Mouse (Mus musculus) embryonic facial prominence, embryonic 12.5 days (tissue): ENCODE results near the gene Smpd3. TPM values are rescaled to one million over a fixed set of nuclear protein-coding genes. Genes with fewer than 3 reads are reported as not detected.
A peak's percentile ranks its signal among the peaks of the same experiment; 100 is the strongest.
"Not testable (repeated sequence)": the region's sequence is repeated elsewhere in the genome, so short reads cannot be mapped to it uniquely, and the experiment has no call there.

ENCODE experiments used
- ATAC-seq: fragments of 200-750 bp; cut with Nextera tagmentation; 2 replicates; pipeline ENCODE4 v1.8.0; 2017; ENCODE audit not compliant: insufficient number of reproducible peaks, insufficient read depth, low FRiP score, low TSS enrichment
- H3K27ac ChIP-seq: fragments of 300-500 bp; sonication (generic); 2 replicates; pipeline ENCODE4 v1.5.1; 2016; ENCODE audit warnings: mild to moderate bottlenecking
- H3K27me3 ChIP-seq: fragments of 300-500 bp; sonication (generic); 2 replicates; pipeline ENCODE4 v1.6.1; 2016; ENCODE audit warnings: mild to moderate bottlenecking, moderate library complexity
- H3K36me3 ChIP-seq: fragments of 300-500 bp; sonication (generic); 2 replicates; pipeline ENCODE4 v1.6.1; 2016; ENCODE audit warnings: mild to moderate bottlenecking
- H3K4me1 ChIP-seq: fragments of 300-500 bp; sonication (generic); 2 replicates; pipeline ENCODE4 v1.6.1; 2016
- H3K4me2 ChIP-seq: fragments of 300-500 bp; sonication (generic); replicated peaks from 2 replicates; pipeline ENCODE4 v1.6.1; 2016; ENCODE audit warnings: mild to moderate bottlenecking, moderate library complexity
- H3K4me3 ChIP-seq: fragments of 300-500 bp; sonication (generic); 2 replicates; pipeline ENCODE4 v1.5.1; 2016; ENCODE audit warnings: mild to moderate bottlenecking
- H3K9ac ChIP-seq: fragments of 300-500 bp; sonication (generic); 2 replicates; pipeline ENCODE4 v1.6.1; 2016; ENCODE audit warnings: mild to moderate bottlenecking, moderate library complexity
- H3K9me3 ChIP-seq: fragments of 300-500 bp; sonication (generic); 2 replicates; pipeline ENCODE4 v1.6.1; 2016; ENCODE audit warnings: mild to moderate bottlenecking, moderate library complexity
- WGBS: fragments of 180-500 bp; shearing (Covaris S2); methylation state at CpG from one replicate; pipeline ENCODE4 v1.1.7; 2016; 5-methylcytosine and 5-hydroxymethylcytosine counted together
- polyA plus RNA-seq: library from polyadenylated mRNA; unstranded; fragments of >200 nt; fragmentation: Nextera tagmentation; extraction: Ambion mirVana; gene quantifications from 2 replicates; pipeline ENCODE4 v1.2.1, GENCODE M21; 2016

Smpd3 gene
- polyA plus RNA-seq, 1 experiment from 2014 or later: 4.4 TPM

DNA sequence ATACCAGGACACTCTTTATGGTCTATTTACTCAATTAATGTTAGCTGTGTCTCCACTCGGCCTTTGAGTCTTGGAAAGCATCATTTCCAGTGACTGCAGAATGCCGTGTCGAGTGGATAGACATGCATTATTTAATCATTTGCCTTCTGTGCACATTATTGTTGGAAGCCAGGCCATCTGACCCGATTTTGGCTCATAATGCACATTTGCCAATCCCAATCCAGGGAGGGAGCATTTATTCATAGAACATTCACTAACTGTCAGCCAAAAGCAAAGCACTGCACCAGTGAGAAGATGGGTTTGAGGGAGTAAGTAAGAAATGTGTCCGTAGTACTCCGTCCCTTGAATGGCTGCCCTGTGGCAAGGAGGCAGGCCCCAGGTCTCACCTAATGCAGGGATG lies 17.8 kb downstream of the Smpd3 start:
- Histone ChIP-seq H3K4me3 (no peak overlapping the region), H3K9me3 (no peaks in the 10 kb centered on the region), H3K4me1 (no peaks in the 10 kb centered on the region), H3K9ac (no peak overlapping the region), H3K27ac (no peak overlapping the region), H3K4me2 (no peak overlapping the region), H3K36me3 (no peaks in the 10 kb centered on the region), H3K27me3 (0 out of 2 replicates have a peak, but pooled peaks cover 4% of the 10 kb centered on the region)
- 75% methylated on average over 6 of the region's 6 CpGs for WGBS
- ATAC-seq: no peak

- 80% methylated on average over 4 of the region's 4 CpGs for WGBS
Observed at GRCm38 (mm10) chr8:106317091-106317490, 20.7 kb downstream of the Smpd3 start.

DNA sequence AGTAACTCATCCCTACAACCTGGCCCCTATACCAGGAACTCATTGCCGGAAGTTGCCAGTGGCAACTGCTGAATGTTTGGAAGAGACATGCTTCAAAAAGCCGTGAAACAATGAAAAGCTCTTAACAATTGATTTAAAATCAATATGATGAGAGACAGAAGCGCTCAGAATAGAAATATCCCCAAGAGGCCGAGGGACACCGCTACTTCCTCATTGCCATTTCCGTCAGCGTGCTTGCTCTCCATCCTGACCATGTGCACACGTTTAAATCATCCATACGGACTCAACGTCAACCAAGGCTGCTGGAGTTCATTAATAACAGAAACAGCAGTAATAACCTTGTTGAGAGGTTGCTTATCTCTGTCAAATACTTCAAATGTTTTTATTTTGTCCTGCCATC lies 21.3 kb downstream of the Smpd3 start:
- H3K36me3 ChIP-seq: no peaks in the 10 kb centered on the region
- no peaks in the 10 kb centered on the region for H3K4me1 ChIP-seq
- ATAC-seq: no peak
- H3K4me3 ChIP-seq: no peak overlapping the region
- H3K9me3 ChIP-seq: no peaks in the 10 kb centered on the region
- H3K27ac ChIP-seq: no peak overlapping the region
- 64% methylated on average over 10 of the region's 10 CpGs for WGBS
- H3K27me3 ChIP-seq: 0 out of 2 replicates have a peak, but pooled peaks cover 4% of the 10 kb centered on the region
- H3K9ac ChIP-seq: no peak overlapping the region
- H3K4me2 ChIP-seq: no peak overlapping the region

More at GRCm38 (mm10) chr8:106317091-106317490, 20.7 kb downstream of the Smpd3 start:
- Histone ChIP-seq H3K27me3 (0 out of 2 replicates have a peak, but pooled peaks cover 4% of the 10 kb centered on the region), H3K4me2 (no peak overlapping the region), H3K36me3 (no peaks in the 10 kb centered on the region), H3K9ac (no peak overlapping the region), H3K27ac (no peak overlapping the region), H3K4me3 (no peak overlapping the region), H3K9me3 (no peaks in the 10 kb centered on the region), H3K4me1 (no peaks in the 10 kb centered on the region)
- ATAC-seq: no peak

DNA sequence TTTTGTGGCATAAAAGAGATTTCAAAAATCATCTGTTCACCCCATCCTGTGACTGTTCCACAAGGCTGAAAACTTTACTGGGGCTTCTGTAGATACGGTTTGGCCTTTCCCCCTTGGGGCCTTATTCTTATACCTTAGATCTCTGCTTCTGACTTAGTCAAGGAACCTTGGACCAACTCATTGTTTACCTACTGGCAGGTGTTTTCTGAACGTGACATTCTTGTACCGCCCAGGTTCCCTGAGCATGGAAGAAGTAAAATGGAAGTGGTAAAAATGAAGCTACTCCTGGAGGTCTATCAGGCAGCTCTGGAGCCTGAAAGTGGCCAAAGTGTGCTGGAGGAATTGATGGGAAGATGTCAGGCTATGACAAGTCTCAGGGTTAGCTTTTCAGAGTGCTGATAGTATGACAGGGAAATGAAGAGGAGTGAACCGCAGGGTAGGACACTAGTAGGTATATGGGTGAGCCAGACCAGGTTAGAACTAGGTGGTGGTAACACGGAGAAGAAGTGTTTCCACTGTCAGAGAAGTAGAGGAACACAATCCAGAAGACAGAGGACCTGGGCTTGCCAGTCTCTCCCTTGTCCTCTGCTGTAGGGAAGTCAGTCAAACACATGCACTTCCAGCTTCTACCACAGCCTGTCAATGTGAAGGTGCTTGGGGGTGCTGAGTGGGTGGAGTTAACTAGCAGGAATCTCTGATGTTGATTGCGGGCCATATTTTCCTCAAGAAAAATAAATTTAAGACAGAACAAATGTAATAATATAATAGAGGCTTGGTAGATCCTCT lies 22.2 kb downstream of the Smpd3 start:
- Histone ChIP-seq H3K27me3 (0 out of 2 replicates have a peak, but pooled peaks cover 4% of the 10 kb centered on the region), H3K9me3 (no peaks in the 10 kb centered on the region), H3K27ac (no peak overlapping the region), H3K4me1 (no peaks in the 10 kb centered on the region), H3K9ac (no peak overlapping the region), H3K36me3 (no peaks in the 10 kb centered on the region), H3K4me3 (no peak overlapping the region), H3K4me2 (no peak overlapping the region)
- no peak for ATAC-seq
- WGBS: 86% methylated on average over 6 of the region's 6 CpGs

DNA sequence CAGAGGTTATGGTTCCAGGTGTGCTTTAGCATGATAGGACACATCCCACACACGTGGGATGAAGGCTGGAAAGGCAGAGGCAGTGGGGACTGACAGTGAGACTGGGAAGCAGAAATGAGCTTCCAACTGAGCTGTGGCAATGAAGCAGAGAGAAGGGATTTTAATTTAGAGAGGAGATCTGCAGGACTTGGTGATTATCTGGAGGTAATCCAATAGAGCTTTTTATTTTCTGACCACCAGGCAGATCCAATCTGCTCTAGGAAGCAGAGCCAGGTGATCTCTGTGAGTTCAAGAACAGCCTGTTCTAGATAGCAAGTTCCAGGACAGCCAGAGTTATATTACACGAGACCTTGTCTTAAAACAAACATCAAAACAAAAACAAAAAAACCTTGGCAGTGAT lies 24.0 kb downstream of the Smpd3 start:
- H3K27ac ChIP-seq: no peak overlapping the region

GRCm38 (mm10) chr8:106313120-106313737 lies 24.6 kb downstream of the Smpd3 start:
- 82% methylated on average over 6 of the region's 6 CpGs for WGBS
- H3K9me3 ChIP-seq: no peaks in the 10 kb centered on the region
- no peak overlapping the region for H3K27ac ChIP-seq
- H3K4me1 ChIP-seq: no peaks in the 10 kb centered on the region
- H3K27me3 ChIP-seq: no peaks in the 10 kb centered on the region
- H3K36me3 ChIP-seq: no peaks in the 10 kb centered on the region
- no peak overlapping the region for H3K4me2 ChIP-seq
- H3K9ac ChIP-seq: no peak overlapping the region
- no peak overlapping the region for H3K4me3 ChIP-seq
- ATAC-seq: no peak

More for the DNA sequence above, 24.0 kb downstream of the Smpd3 start:
- Histone ChIP-seq H3K27me3 (0 out of 2 replicates have a peak, but pooled peaks cover 4% of the 10 kb centered on the region), H3K4me3 (no peak overlapping the region), H3K9me3 (no peaks in the 10 kb centered on the region), H3K4me1 (no peaks in the 10 kb centered on the region), H3K36me3 (no peaks in the 10 kb centered on the region), H3K4me2 (no peak overlapping the region), H3K9ac (no peak overlapping the region)
- 51% methylated on average over 2 of the region's 2 CpGs for WGBS
- no peak for ATAC-seq

DNA sequence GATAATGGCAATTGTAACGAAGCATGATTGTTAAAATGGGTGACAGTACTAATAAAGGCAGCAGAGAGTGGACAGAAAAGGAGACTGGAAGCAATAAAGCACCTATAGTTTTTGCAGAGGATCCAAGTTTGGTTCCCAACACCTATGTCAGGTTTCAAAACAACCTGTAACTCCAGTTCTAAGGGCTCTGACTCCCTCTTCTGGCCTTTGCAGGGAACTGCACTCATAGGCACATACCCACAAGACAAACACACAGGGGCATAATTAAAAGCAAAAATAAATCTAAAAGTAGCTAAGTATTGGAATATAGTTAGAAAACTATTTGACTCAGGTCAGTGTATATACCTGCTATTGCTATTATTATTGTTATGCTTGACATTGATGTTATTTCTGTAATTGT lies 25.8 kb downstream of the Smpd3 start:
- 98% methylated on average over 1 of the region's 1 CpGs for WGBS
- no peak for ATAC-seq
- H3K27ac ChIP-seq: no peak overlapping the region

GRCm38 (mm10) chr8:106310026-106310652 lies 27.6 kb downstream of the Smpd3 start:
- H3K9me3 ChIP-seq: no peaks in the 10 kb centered on the region
- H3K4me3 ChIP-seq: no peak overlapping the region
- no peak for ATAC-seq
- H3K9ac ChIP-seq: no peak overlapping the region
- 0 out of 2 replicates have a peak, but pooled peaks cover 4% of the 10 kb centered on the region for H3K4me1 ChIP-seq
- 90% methylated on average over 5 of the region's 5 CpGs for WGBS
- no peak overlapping the region for H3K27ac ChIP-seq
- H3K27me3 ChIP-seq: no peaks in the 10 kb centered on the region
- no peak overlapping the region for H3K4me2 ChIP-seq
- H3K36me3 ChIP-seq: no peaks in the 10 kb centered on the region

More for the DNA sequence above, 25.8 kb downstream of the Smpd3 start:
- no peaks in the 10 kb centered on the region for H3K9me3 ChIP-seq
- no peaks in the 10 kb centered on the region for H3K36me3 ChIP-seq
- H3K9ac ChIP-seq: no peak overlapping the region
- H3K4me1 ChIP-seq: 0 out of 2 replicates have a peak, but pooled peaks cover 4% of the 10 kb centered on the region
- no peaks in the 10 kb centered on the region for H3K27me3 ChIP-seq
- H3K4me3 ChIP-seq: no peak overlapping the region
- no peak overlapping the region for H3K4me2 ChIP-seq

DNA sequence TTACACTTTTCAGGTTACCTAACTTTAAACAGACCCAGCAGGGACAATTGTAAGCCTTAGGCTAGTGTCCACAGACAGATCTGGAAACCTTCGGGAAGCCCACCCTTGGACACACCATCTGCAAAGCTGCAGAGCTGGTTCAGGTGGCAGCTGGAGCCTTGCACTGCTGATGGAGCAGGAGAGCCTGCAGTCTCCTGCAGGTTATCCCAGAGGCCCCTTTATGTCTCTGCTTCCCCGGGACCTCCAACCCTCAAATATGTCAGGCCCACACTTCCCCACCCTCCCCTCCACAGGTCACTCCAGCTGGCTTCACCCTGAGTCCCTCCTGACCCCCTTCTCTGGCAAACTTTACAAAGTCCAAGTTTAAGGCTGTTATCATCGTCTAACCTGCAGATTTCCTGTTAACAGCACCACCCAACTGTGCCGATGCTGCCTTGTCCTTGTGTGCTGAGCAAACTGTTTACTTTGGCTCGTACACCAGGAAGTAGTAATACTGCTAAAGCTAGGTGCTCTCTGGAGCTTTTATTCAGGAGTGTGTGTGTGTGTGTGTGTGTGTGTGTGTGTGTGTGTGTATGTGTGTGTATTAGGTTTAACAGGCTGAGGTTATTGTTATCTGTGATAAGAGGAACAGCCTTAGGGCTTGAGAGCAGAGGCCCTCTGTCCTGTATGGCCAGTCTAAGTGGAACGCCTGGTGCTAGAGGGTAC lies 29.6 kb downstream of the Smpd3 start:
- not testable (repeated sequence) for H3K27ac ChIP-seq, H3K4me1 ChIP-seq, H3K9me3 ChIP-seq, H3K9ac ChIP-seq, H3K4me3 ChIP-seq, H3K36me3 ChIP-seq, H3K4me2 ChIP-seq, H3K27me3 ChIP-seq
- 62% methylated on average over 6 of the region's 6 CpGs for WGBS
- ATAC-seq: peak; percentile 64; the same call in 1 of the 2 replicates

DNA sequence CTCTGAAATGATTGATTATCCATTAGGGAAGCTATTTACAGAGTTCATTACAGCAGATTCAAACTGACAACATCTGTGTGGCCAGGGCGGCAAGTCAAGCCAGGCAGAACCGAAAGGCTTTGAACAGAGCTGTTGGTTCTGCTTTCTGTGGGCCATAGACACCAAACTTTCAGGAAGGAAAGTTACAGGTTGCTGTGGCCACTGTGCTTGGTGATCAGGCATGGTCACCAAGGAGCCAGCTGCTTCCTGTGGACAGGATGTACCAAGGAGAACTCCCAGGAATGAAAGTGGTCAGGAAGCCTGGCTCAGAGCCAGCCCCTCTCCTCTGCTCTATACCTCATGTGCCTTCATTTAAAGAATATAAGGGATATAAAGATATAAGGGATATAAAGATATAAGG lies 30.2 kb downstream of the Smpd3 start:
- no peak for ATAC-seq
- Histone ChIP-seq H3K4me2 (no peak overlapping the region), H3K4me3 (no peak overlapping the region), H3K4me1 (0 out of 2 replicates have a peak, but pooled peaks cover 4% of the 10 kb centered on the region), H3K9ac (no peak overlapping the region), H3K9me3 (no peaks in the 10 kb centered on the region), H3K27ac (no peak overlapping the region), H3K27me3 (no peaks in the 10 kb centered on the region), H3K36me3 (no peaks in the 10 kb centered on the region)
- WGBS: 68% methylated on average over 2 of the region's 2 CpGs

DNA sequence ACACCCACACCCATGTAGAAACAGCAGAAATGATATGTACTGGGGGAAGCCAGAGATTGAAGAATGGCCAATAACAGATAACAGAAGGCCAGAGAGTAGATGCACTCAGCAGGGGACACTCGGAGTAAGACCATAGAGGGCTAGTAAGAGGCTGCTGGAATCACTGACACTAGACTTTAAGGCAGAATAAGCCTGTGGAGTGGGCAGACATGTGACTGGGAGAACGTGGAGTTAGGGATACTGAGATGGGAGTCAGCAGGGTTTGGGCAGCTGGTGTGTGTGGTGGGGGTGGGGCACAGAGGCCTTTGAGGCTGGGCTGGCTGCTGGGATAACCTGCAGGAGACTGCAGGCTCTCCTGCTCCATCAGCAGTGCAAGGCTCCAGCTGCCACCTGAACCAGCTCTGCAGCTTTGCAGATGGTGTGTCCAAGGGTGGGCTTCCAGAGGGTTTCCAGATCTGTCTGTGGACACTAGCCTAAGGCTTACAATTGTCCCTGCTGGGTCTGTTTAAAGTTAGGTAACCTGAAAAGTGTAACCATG lies 31.0 kb downstream of the Smpd3 start:
- H3K36me3 ChIP-seq, ATAC-seq, H3K9me3 ChIP-seq, H3K27me3 ChIP-seq, H3K4me2 ChIP-seq, H3K27ac ChIP-seq, H3K9ac ChIP-seq, H3K4me3 ChIP-seq, H3K4me1 ChIP-seq: not testable (repeated sequence)
- 50% methylated on average over 2 of the region's 2 CpGs for WGBS
